Mouse (Mus musculus) lung, postnatal 25 days (tissue): ENCODE measurements around the gene Celf6.
A peak's percentile ranks its signal among the peaks of the same experiment; 100 is the strongest.

Experiments
- DNase-seq: peaks from one replicate; pipeline ENCODE4 v3.0.0; 2022; ENCODE audit warnings: low spot score

The Celf6 gene

GRCm38 (mm10) chr9:59588252-59588651 is 10.5 kb downstream of the Celf6 start:
- no peak for DNase-seq

DNA sequence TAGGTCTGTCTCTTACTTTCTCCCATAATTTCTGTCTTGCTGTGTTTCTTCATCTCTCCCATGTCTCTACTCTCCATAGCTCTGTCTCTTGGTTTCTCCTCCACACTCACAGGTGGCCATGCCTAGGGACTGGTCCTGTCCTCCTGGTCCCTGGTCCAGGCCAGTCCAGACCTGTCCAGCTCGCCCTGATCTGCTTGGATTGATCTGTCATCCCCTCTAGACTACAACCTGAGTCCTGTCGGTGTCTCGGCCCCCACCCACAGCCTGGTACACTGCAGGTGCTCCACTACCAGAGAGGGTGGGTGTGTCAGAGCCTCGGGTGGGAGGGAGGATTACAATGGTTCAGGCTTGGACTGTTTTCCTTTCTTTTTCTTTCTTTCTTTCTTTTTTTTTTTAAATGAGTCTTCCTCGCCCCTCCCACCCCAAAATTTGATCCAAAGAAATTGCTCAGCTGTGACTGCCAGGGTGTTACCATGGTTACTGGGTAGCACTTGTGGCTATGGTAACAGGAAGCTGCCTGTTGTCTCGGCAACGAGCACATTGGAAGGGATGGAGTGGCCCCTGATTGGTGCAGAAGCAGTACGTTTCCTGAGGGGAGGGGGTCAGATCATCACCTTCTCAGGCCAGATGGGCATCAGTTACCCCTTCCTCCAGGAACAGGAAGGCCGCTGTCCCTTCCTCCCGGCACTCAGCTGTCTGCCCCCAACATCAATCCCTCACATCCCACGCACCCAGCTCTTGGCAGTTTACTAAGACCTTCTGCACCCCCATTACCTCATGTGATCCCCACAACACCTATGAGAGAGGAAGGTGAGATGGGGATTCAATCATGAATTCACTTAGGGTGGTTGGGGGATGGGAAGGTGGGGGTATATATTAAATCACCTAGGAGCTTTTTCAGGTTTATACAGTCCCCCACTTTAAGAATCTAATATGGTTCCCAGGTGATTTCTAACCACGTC is 11.3 kb downstream of the Celf6 start:
- DNase-seq = no peak

GRCm38 (mm10) chr9:59589703-59590439 is 12.2 kb downstream of the Celf6 start:
- DNase-seq = no peak

DNA sequence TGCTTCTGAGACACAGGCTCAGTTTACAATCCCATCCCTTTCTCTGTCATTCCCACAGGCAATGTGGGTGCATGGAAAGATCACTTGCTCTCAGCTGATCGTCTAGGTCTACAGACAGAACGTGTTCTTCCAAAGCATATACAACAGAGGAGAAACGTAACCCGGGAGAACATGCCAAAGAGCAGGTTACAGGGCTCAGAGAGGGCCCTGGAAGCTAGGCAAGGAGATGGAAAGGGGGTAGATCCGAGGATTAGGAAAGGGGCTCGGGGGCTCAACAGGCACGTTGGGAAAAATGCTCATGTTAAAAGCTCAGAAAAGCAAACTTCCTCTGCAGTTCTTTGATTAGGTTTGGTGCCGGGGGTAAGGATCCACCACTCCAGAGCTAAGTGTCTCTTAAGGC is 23.9 kb downstream of the Celf6 start:
- DNase-seq = no peak

DNA sequence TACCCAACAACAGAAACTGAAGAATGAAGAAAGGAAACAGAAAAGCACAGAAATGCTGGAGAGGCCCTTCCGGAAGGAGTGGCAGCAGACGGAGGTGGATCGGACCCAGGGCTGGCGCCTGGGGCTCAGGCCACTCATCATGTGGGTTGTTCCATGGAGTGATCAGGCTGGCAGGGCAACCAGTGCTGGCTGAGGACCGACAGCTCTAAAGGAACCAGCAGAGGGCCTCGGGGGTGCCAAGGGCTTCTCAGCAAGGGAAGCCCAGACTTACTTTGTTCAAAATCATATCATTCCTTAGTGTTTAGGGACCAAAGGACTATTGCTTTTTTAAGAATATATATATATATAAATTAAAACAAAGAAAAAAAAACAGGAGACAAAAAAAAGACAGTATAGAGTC is 28.2 kb downstream of the Celf6 start:
- DNase-seq = no peak

DNA sequence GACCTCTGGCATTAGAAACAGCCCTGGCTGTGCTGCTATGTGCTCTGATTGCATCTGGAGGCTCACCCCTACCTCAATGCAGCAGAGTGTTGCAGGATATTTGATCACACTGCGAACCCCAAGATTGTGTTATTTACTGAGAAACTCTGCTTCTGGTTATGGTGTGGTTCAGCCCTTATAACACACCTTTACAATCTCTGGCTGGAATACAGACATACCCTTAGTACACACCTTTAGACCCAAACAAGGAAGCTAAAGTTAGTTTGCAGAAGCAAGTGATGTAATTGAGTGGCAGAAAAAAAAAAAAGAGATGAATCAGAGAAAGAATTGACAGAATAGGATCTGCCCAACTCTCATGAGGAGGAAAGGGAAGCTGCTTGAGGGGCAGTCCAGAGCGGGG is 33.2 kb downstream of the Celf6 start:
- DNase-seq = no peak

GRCm38 (mm10) chr9:59615797-59616196 is 38.1 kb downstream of the Celf6 start:
- DNase-seq = no peak

GRCm38 (mm10) chr9:59616622-59617306 is 39.0 kb downstream of the Celf6 start, which contains the start of gene Parp6:
Gene Parp6 (plus strand): TSS chr9:59617284.
- DNase-seq = peak; percentile 100

DNA sequence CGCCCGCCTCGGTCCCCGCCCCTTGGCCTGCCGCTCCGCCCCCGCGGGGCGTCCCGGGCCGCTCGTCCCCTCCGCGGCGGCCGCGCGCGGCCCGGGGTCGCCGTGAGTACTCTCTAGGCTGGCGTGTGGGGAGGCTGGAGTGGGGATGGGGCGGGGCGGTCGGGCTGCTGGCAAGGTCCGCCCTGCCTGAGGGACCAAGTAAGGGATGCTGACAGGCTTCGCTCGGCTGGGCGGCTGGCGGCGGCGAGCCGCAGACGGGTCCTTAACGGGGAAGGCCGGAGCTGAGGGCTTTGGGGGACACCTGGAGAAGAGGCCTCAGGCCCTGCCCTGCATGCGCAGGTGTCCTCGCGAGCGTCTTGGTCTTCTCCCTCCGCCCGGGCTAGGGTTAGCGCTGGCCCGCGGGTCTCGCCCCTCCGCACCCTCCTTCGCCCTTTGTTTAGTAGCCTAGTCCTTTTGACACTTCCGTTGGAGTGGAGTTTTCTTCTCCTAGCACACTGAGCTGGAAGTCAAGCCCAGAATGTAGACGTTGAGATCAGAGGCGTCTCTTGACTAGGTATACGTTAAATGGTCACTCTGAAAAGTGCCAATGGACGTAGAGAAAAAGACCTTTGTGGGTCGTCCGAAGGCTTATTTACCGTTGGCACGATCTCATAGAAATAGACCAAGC is 39.7 kb downstream of the Celf6 start:
- DNase-seq = peak; percentile 26

DNA sequence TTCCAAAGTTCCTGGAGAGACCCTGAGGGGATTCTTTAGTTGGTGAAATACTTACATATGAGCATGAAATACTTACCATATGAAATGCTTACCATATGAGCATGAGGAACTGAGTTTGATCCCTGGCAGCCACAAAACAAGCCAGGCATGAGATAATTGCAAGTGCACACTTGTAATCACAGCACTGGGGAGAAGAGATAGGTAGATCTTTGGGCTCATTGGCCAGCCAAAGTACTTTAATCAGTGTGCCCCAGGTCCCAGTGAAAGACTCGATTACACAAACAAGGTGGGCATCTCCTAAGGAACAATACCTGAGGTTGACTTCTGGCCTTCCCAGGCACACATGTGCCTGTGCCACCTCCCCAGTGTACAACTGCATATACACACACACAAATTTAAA is 60.7 kb downstream of the Celf6 start:
- no peak for DNase-seq

DNA sequence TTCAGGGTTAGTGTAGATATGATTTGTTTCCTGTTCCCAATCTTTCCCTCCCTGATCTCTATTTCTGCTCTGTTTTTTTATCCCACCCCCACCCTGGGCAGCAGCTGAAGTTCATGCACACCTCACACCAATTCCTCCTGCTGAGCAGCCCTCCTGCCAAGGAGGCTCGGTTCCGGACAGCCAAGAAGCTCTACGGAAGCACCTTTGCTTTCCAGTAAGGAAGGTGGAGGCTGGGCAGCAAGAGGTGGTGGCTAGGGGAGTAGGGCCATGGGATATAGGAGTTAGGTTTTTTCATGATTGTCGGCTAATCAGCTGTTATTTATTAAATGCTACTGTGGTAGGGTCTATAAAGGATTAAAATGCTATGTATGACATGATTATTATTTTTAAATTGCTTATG is 62.2 kb downstream of the Celf6 start:
- no peak for DNase-seq

DNA sequence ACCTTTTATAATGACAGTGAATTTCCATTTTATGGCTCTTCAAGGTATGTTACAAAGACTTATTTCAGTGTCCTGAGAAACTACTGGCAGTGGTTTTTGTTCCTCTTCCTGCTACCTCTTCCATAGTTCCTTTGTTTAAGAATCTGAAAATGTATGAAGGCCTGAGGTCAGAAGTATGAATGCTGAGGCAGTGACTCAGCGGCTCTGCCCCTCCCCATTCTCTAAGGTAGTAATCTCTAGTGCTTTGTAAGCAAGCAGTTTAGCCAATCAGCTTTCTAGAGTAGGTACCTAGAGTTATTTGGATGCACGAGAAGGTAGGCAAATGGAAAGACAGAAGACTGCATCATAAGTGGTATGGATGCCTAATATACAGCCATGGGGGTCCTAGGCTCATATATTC is 63.6 kb downstream of the Celf6 start:
- no peak for DNase-seq

- no peak for DNase-seq
Observed at GRCm38 (mm10) chr9:59649911-59650310, 72.2 kb downstream of the Celf6 start.

DNA sequence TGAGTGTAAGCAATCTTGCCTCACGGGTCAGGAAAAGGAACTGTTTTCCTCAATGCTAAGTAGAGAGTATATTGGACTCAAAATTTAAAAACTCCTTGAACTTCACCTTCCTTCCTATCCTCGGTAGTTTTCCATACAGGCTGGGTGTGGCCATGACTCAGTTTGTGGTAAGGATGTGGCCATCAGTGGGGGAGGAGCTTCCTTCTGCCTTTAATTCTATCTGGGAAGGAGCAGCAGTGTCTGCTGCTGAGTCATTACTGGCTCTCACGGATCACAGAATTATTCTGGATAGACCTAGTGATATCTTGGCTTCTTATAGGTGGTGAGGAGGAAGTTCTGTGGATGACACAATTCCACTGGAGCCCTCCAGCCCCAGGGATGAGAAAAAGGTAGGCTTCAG is 75.7 kb downstream of the Celf6 start:
- peak; percentile 31 for DNase-seq

DNA sequence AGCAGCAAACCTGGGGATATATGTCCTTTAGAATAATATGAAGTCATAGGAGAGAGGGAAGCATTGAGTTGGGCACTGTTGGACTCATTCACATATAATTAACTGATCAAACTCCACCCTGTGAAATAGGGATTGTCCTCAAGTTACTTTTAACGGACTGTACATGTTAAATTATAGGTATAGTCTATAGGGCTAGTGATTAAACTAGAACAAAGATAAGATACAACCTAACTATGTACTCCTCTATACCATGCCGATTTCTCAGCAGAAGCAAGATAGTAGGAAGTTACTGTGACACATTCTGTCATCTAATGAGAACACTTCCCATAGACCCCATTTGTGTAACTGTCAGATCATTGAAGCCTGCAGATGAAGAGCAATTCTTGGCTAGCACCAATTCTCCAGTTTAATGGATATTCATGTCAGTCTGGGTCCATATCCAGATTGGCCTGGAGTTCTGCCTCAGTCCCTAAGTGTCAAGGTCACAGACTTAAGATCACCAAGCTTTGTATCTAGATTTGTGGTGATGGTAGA is 76.8 kb downstream of the Celf6 start:
- no peak for DNase-seq

- DNase-seq = peak; percentile 98
Observed at GRCm38 (mm10) chr9:59655958-59656634, 78.4 kb downstream of the Celf6 start, which contains the start of gene Pkm. Gene Pkm (plus strand): TSS chr9:59656368.
